ENCODE assay signal across 13 mouse cellular contexts in genomic region chr3:121480030-121480960, GRCm38 (mm10). TPM values are rescaled to one million over a fixed set of nuclear protein-coding genes. Genes with fewer than 3 reads are reported as not detected.
DNase-seq lines count a peak whose midpoint lies in the region; ATAC-seq and TF ChIP-seq lines count a peak whose summit lies in the region.
"Had no signal": no experiment of that assay in that cellular context is flagged by ENCODE, and none has a peak within 500 bp of the region (broad histone marks: within the 10 kb centered on the region; RNA-seq: fewer than 3 reads in every experiment).

No protein-coding gene starts in this region.

- TF ChIP-seq CTCF in liver, postnatal 0 days (IDR thresholded peaks at IDR 0.05; ENCODE audit: low read depth), result no peak

- TF ChIP-seq EP300 in liver, postnatal 0 days (IDR thresholded peaks at IDR 0.05; ENCODE audit: low read depth), result 0 out of 2 replicates have a peak, but pooled peaks have one; percentile 45

- H3K9ac ChIP-seq in hindbrain, embryonic 12.5 days, result 0 out of 2 replicates have a peak overlapping the region, but pooled peaks have one; percentile 4
- H3K9ac ChIP-seq in liver, postnatal 0 days (replicated peaks), result no peak overlapping the region
- H3K9ac ChIP-seq: lung, embryonic 15.5 days had no signal

- peak overlapping the region; percentile 66 for H3K27ac ChIP-seq in hindbrain, embryonic 12.5 days
- no peak overlapping the region for H3K27ac ChIP-seq in liver, postnatal 0 days (ENCODE audit: low read depth)
- H3K27ac ChIP-seq: lung, embryonic 15.5 days had no signal

- WGBS in hindbrain, embryonic 12.5 days, result 46% methylated on average over 26 of the region's 26 CpGs
- 58% methylated on average over 26 of the region's 26 CpGs for WGBS in liver, postnatal 0 days (ENCODE audit: insufficient replicate concordance)

- intact Hi-C loops in heart, postnatal 10 days (cut with DNase I), result no loop called here

- H3K4me3 ChIP-seq in hindbrain, embryonic 12.5 days, result no peak overlapping the region
- H3K4me3 ChIP-seq in liver, postnatal 0 days (ENCODE audit: low read depth, low read length), result no peak overlapping the region
- H3K4me3 ChIP-seq: lung, embryonic 15.5 days had no signal

- H3K27me3 ChIP-seq in hindbrain, embryonic 12.5 days, result no peaks in the 10 kb centered on the region
- no peaks in the 10 kb centered on the region for H3K27me3 ChIP-seq in liver, postnatal 0 days (ENCODE audit: insufficient read depth, low read length)

- peak; percentile 18; the same call in 1 of the 2 replicates for ATAC-seq in frontal cortex, adult (ENCODE audit: low TSS enrichment)
- peak; percentile 33 for ATAC-seq in hindbrain, embryonic 12.5 days (ENCODE audit: low FRiP score)
- peak; percentile 74 for ATAC-seq in liver, postnatal 0 days
- ATAC-seq: intestine, postnatal 0 days had no signal

- no peak overlapping the region for H3K4me2 ChIP-seq in hindbrain, embryonic 12.5 days (replicated peaks)
- no peak overlapping the region for H3K4me2 ChIP-seq in liver, postnatal 0 days (ENCODE audit: low read depth, low read length)
- H3K4me2 ChIP-seq: lung, embryonic 15.5 days had no signal

- H3K36me3 ChIP-seq in hindbrain, embryonic 12.5 days, result no peaks in the 10 kb centered on the region
- H3K36me3 ChIP-seq in liver, postnatal 0 days (replicated peaks; ENCODE audit: insufficient read depth, low read length), result no peaks in the 10 kb centered on the region
- H3K36me3 ChIP-seq: lung, embryonic 15.5 days had no signal

- peaks cover 43% of the 10 kb centered on the region for H3K4me1 ChIP-seq in hindbrain, embryonic 12.5 days
- H3K4me1 ChIP-seq in liver, postnatal 0 days (ENCODE audit: insufficient read depth), result peaks cover 7% of the 10 kb centered on the region; the same call in 1 of the 2 replicates

- H3K9me3 ChIP-seq in hindbrain, embryonic 12.5 days (replicated peaks), result no peaks in the 10 kb centered on the region
- H3K9me3 ChIP-seq in liver, postnatal 0 days (ENCODE audit: low read length), result no peaks in the 10 kb centered on the region
- H3K9me3 ChIP-seq: lung, embryonic 15.5 days had no signal

- no peak for DNase-seq in frontal cortex, postnatal 25 days (ENCODE audit: low spot score in 2 of 2)
- no peak for DNase-seq in liver, postnatal 0 days
- peak; percentile 54 for DNase-seq in retina, embryonic 14.5 days (ENCODE audit: low spot score)
- no peak for DNase-seq in heart, adult 18-20 months
- DNase-seq in T-cell, adult 2 months (ENCODE audit: low spot score), result no peak
- DNase-seq in heart, postnatal 10 days, result no peak
- DNase-seq: adrenal gland, postnatal 14 days; cerebellum, postnatal 14 days had no signal

RNA-seq across cellular contexts. Expression of gene Slc44a3, which starts 51.9 kb away (rescaled TPM):
- polyA plus RNA-seq in hindbrain, embryonic 12.5 days (2016; fragmentation: Nextera tagmentation; extraction: Ambion mirVana), result 0.97 and 1.5 TPM in 2 replicates
- polyA plus RNA-seq in liver, postnatal 0 days (2015; fragmentation: Nextera tagmentation; extraction: Ambion mirVana), result 15.2 and 16.6 TPM in 2 replicates
- under 1 TPM in 1 of 2 experiments, not detected in 1; 0.46 TPM for total RNA-seq in heart, adult 18-20 months (2021)
- total RNA-seq in heart, postnatal 10 days (2021), result under 1 TPM; 0.32 to 0.74 TPM

RNA-seq across cellular contexts. Expression of gene Cnn3, which starts 54.0 kb away (rescaled TPM):
- 891 and 928 TPM in 2 replicates for polyA plus RNA-seq in hindbrain, embryonic 12.5 days (2016; fragmentation: Nextera tagmentation; extraction: Ambion mirVana)
- polyA plus RNA-seq in liver, postnatal 0 days (2015; fragmentation: Nextera tagmentation; extraction: Ambion mirVana), result 128 and 143 TPM in 2 replicates
- total RNA-seq in heart, adult 18-20 months (2021), result 10 to 100 TPM; 37.4 to 41.5 TPM
- 100 to 1,000 TPM; 115 to 117 TPM for total RNA-seq in heart, postnatal 10 days (2021)
- total RNA-seq: MEL had no signal

Comparison
In these comparisons a context has a peak if more than half of its experiments do, and no peak if none do; other contexts are left out.
1. ATAC-seq: peak in every context shown above with its lines; median percentile 74 in liver, postnatal 0 days; 33 in hindbrain, embryonic 12.5 days; 18 in frontal cortex, adult.